Mouse (Mus musculus) olfactory bulb, adult 2 months (tissue): ENCODE results near the gene Defb30. TPM values are rescaled to one million over a fixed set of nuclear protein-coding genes. Genes with fewer than 3 reads are reported as not detected.

Experiments used
- H3K27ac ChIP-seq: fragments of 200-500 bp; 2 replicates; pipeline ENCODE4 v1.5.1; 2012; ENCODE audit warnings: low read depth, low read length; ENCODE audit not compliant: insufficient read depth
- H3K4me1 ChIP-seq: fragments of 200-500 bp; 2 replicates; pipeline ENCODE4 v1.6.1; 2012; ENCODE audit warnings: low read length; ENCODE audit not compliant: control insufficient read depth, insufficient read depth
- H3K4me3 ChIP-seq: fragments of 200-500 bp; 2 replicates; pipeline ENCODE4 v1.5.1; 2012; ENCODE audit warnings: mild to moderate bottlenecking, low read depth, low read length, moderate library complexity; ENCODE audit not compliant: insufficient read depth
- CTCF ChIP-seq: fragments of 200-500 bp; IDR thresholded peaks from 2 replicates; pipeline ENCODE4 v1.5.1; 2012; ENCODE audit warnings: low read depth, mild to moderate bottlenecking, low read length, moderate library complexity; ENCODE audit not compliant: insufficient read depth
- POLR2A ChIP-seq: fragments of 200-500 bp; IDR thresholded peaks from 2 replicates; pipeline ENCODE4 v1.6.1; 2012; ENCODE audit warnings: mild to moderate bottlenecking, low read depth, low read length, moderate library complexity; ENCODE audit not compliant: insufficient read depth
- WGBS: fragments of 180-500 bp; shearing (Covaris S2); methylation state at CpG from one replicate; pipeline ENCODE4 v1.1.7; 2018; 5-methylcytosine and 5-hydroxymethylcytosine counted together
- polyA plus RNA-seq: library from polyadenylated mRNA; stranded (reverse); fragments of >200 nt; gene quantifications from 2 replicates; pipeline ENCODE4 v1.2.4, GENCODE M21; 2012; ENCODE audit warnings: low replicate concordance; ENCODE audit not compliant: missing spikeins, insufficient read depth, insufficient read length

Defb30 gene
- polyA plus RNA-seq, 1 experiment: not detected

- TF ChIP-seq POLR2A: no peak
- no peak for TF ChIP-seq CTCF
- 0 out of 2 replicates have a peak, but pooled peaks cover 5% of the 10 kb centered on the region for H3K4me1 ChIP-seq
- no peak overlapping the region for H3K4me3 ChIP-seq
- H3K27ac ChIP-seq: no peak overlapping the region
- 45% methylated on average over 6 of the region's 6 CpGs for WGBS
These were observed 29.1 kb downstream of the Defb30 start for GRCm38 (mm10) chr14:63020524-63021156.

GRCm38 (mm10) chr14:63014667-63015066 is 35.1 kb downstream of the Defb30 start:
- no peak overlapping the region for H3K4me3 ChIP-seq
- no peak overlapping the region for H3K27ac ChIP-seq
- WGBS: 63% methylated on average over 4 of the region's 4 CpGs
- H3K4me1 ChIP-seq: no peaks in the 10 kb centered on the region
- TF ChIP-seq POLR2A: no peak
- no peak for TF ChIP-seq CTCF

- TF ChIP-seq POLR2A (no peak), CTCF (no peak)
- Histone ChIP-seq H3K27ac (no peak overlapping the region), H3K4me1 (no peaks in the 10 kb centered on the region), H3K4me3 (no peak overlapping the region)
- WGBS: 62% methylated on average over 4 of the region's 4 CpGs
These were observed 36.7 kb downstream of the Defb30 start for GRCm38 (mm10) chr14:63013082-63013481.

GRCm38 (mm10) chr14:63011471-63011870 is 38.3 kb downstream of the Defb30 start, which contains the start of gene Defb43:
Gene Defb43 (plus strand): TSS chr14:63011771.
- H3K4me1 ChIP-seq: no peaks in the 10 kb centered on the region
- TF ChIP-seq CTCF: no peak
- no peak for TF ChIP-seq POLR2A
- H3K27ac ChIP-seq: no peak within 1 kb of the TSS
- WGBS: 97% methylated on average over 5 of the region's 5 CpGs
- H3K4me3 ChIP-seq: no peak within 1 kb of the TSS

GRCm38 (mm10) chr14:63002588-63002987 is 47.2 kb downstream of the Defb30 start:
- H3K27ac ChIP-seq: no peak overlapping the region
- 40% methylated on average over 2 of the region's 2 CpGs for WGBS
- H3K4me3 ChIP-seq: no peak overlapping the region
- H3K4me1 ChIP-seq: no peaks in the 10 kb centered on the region
- TF ChIP-seq CTCF: no peak
- TF ChIP-seq POLR2A: no peak

- 92% methylated on average over 4 of the region's 4 CpGs for WGBS
- Histone ChIP-seq H3K27ac (no peak overlapping the region), H3K4me1 (no peaks in the 10 kb centered on the region), H3K4me3 (no peak overlapping the region)
- TF ChIP-seq POLR2A (no peak), CTCF (no peak)
These were observed 50.8 kb downstream of the Defb30 start for GRCm38 (mm10) chr14:62998977-62999376.

GRCm38 (mm10) chr14:62997777-62998176 is 52.0 kb downstream of the Defb30 start, which contains the start of gene Defb47:
Gene Defb47 (plus strand): TSS chr14:62998077.
- WGBS: 77% methylated on average over 8 of the region's 8 CpGs
- TF ChIP-seq CTCF (no peak), POLR2A (no peak)
- H3K4me3 ChIP-seq: no peak within 1 kb of the TSS
- H3K4me1 ChIP-seq: no peaks in the 10 kb centered on the region
- no peak within 1 kb of the TSS for H3K27ac ChIP-seq

GRCm38 (mm10) chr14:62991849-62992510 is 57.8 kb downstream of the Defb30 start:
- WGBS: 75% methylated on average over 7 of the region's 7 CpGs
- TF ChIP-seq POLR2A (no peak), CTCF (no peak)
- Histone ChIP-seq H3K27ac (no peak overlapping the region), H3K4me3 (no peak overlapping the region), H3K4me1 (no peaks in the 10 kb centered on the region)

- TF ChIP-seq POLR2A (no peak), CTCF (no peak)
- 92% methylated on average over 3 of the region's 3 CpGs for WGBS
- Histone ChIP-seq H3K27ac (no peak overlapping the region), H3K4me3 (no peak overlapping the region), H3K4me1 (no peaks in the 10 kb centered on the region)
These were observed 58.5 kb downstream of the Defb30 start for GRCm38 (mm10) chr14:62991271-62991670.
